Mouse (Mus musculus) heart, embryonic 15.5 days (tissue): ENCODE measurements around the gene Tmem192. TPM values are rescaled to one million over a fixed set of nuclear protein-coding genes. Genes with fewer than 3 reads are reported as not detected.

Experiments
- ATAC-seq: fragments of 200-750 bp; cut with Nextera tagmentation; replicated peaks from 2 replicates; pipeline ENCODE4 v1.8.0; 2017; ENCODE audit warnings: low read depth, moderate TSS enrichment; ENCODE audit not compliant: insufficient number of reproducible peaks, insufficient read depth, low FRiP score
- H3K27ac ChIP-seq: fragments of 300-500 bp; sonication (generic); 2 replicates; pipeline ENCODE4 v1.5.1; 2015; ENCODE audit warnings: mild to moderate bottlenecking, inconsistent platforms
- H3K27me3 ChIP-seq: fragments of 300-500 bp; sonication (generic); 2 replicates; pipeline ENCODE4 v1.6.1; 2015; ENCODE audit warnings: inconsistent platforms
- H3K36me3 ChIP-seq: fragments of 300-500 bp; sonication (generic); 2 replicates; pipeline ENCODE4 v1.6.1; 2015; ENCODE audit warnings: mild to moderate bottlenecking, inconsistent platforms
- H3K4me1 ChIP-seq: fragments of 300-500 bp; sonication (generic); replicated peaks from 2 replicates; pipeline ENCODE4 v1.6.1; 2015; ENCODE audit warnings: inconsistent platforms
- H3K4me2 ChIP-seq: fragments of 300-500 bp; sonication (generic); 2 replicates; pipeline ENCODE4 v1.6.1; 2015; ENCODE audit warnings: inconsistent platforms, mild to moderate bottlenecking, moderate library complexity
- H3K4me3 ChIP-seq: fragments of 300-500 bp; sonication (generic); 2 replicates; pipeline ENCODE4 v1.5.1; 2015; ENCODE audit warnings: mild to moderate bottlenecking, inconsistent platforms
- H3K9ac ChIP-seq: fragments of 300-500 bp; sonication (generic); 2 replicates; pipeline ENCODE4 v1.6.1; 2015; ENCODE audit warnings: mild to moderate bottlenecking, inconsistent platforms
- H3K9me3 ChIP-seq: fragments of 300-500 bp; sonication (generic); replicated peaks from 2 replicates; pipeline ENCODE4 v1.6.1; 2016; ENCODE audit warnings: inconsistent platforms
- WGBS: fragments of 180-500 bp; shearing (Covaris S2); methylation state at CpG from one replicate; pipeline ENCODE4 v1.1.7; 2015; ENCODE audit warnings: mixed read lengths; 5-methylcytosine and 5-hydroxymethylcytosine counted together
- polyA plus RNA-seq: library from polyadenylated mRNA; unstranded; fragments of >200 nt; fragmentation: Nextera tagmentation; extraction: Ambion mirVana; gene quantifications from 2 replicates; pipeline ENCODE4 v1.2.1, GENCODE M21; 2015

The Tmem192 gene
- 23.5 and 27.2 TPM in 2 replicates for polyA plus RNA-seq

DNA sequence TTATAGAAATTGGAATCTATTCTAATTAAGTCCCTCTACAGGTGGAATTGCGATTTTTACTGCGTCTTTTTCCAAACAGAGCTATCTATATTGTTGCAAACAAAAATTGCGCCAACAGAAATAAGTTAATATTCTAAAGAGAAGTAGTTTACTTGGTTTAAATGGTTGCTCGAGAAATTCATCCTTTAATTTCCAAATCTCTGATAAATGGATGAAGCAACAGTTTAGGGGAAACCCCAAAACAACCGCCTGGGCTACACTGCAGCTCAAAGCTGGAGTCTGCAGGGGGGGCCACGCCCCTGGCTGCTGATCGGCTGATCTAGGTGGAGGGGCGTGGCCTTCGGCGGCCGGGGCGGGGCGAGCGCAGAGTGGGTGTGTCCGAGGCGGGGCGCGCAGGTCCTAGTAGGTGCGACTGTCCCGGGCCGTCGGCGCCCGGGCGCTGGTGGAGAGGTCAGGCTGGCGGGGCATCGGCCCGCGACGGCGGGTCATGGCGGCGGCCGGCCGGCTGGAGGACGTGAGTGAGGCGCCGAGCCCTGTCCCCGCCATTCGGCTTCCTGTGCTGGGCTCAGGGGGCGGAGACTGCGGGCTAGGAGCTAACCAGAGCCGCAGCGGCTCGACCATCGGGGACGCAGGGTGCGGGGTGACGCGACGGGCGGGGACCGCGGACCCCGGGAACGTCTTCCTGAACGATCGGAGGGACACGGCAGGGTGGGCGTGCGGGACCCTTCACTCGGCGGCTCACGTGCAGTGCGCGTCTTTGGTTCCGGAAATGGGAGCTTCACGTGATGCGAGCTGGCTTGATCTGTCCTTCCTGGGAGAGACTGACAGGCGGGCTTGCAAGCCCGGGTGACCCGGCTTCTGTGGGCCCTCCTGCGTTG lies at the start of gene Tmem192:
Gene Tmem192, plus strand, starts transcription at position 366 of the 878 bp plus-strand sequence.
- peak within 1 kb of the TSS; percentile 94 for H3K4me3 ChIP-seq
- peak within 1 kb of the TSS; percentile 93 for H3K27ac ChIP-seq
- H3K36me3 ChIP-seq: no peaks in the 10 kb centered on the region
- H3K9ac ChIP-seq: peak within 1 kb of the TSS; percentile 77
- WGBS: 1% methylated on average over 73 of the region's 73 CpGs
- H3K4me2 ChIP-seq: peak within 1 kb of the TSS; percentile 66
- no peaks in the 10 kb centered on the region for H3K9me3 ChIP-seq
- 0 out of 2 replicates have a peak, but pooled peaks cover 3% of the 10 kb centered on the region for H3K4me1 ChIP-seq
- ATAC-seq: peak; percentile 94
- peaks cover 4% of the 10 kb centered on the region; the same call in 1 of the 2 replicates for H3K27me3 ChIP-seq

DNA sequence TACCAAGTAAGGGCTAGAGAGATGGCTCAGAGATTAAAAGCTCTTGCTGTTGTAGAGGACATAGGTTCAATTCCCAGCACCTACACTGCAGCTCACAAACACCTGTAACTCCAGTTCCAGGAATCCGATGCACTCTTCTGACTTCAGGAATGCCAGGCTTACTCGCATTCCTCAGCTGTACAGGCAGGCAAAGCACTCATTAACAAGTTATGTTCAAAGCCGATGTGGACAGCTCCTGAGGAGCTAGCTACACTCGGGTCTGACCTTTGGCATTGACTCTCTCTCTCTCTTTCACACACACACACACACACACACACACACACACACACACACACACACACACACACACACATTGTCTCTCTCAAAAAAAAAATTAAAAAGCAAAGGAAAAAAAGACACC lies 48.3 kb upstream of the Tmem192 start:
- Histone ChIP-seq H3K27me3 (no peaks in the 10 kb centered on the region), H3K9me3 (no peaks in the 10 kb centered on the region)

DNA sequence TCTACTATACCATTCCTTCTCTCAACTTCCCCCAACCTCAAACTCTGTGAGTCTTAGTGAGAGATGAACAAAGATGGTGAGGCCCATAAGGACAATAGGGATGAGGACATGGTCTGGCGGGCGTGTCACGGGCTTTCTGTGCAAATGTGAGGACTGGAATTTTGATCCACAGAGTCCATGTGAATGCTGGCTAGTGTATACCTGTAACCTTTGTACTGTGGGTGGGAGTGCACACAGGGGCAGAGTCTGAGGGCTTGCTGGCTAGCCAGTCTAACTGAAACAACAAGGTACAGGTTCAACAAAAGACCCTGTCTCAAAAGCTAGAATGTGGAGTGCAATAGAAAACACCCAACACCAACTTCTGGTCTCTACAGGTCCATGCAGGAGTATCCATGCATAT lies 46.3 kb upstream of the Tmem192 start:
- H3K4me1 ChIP-seq: no peaks in the 10 kb centered on the region
- H3K4me2 ChIP-seq: no peak overlapping the region
- no peak overlapping the region for H3K4me3 ChIP-seq
- no peaks in the 10 kb centered on the region for H3K27me3 ChIP-seq
- H3K9me3 ChIP-seq: no peaks in the 10 kb centered on the region
- H3K27ac ChIP-seq: no peak overlapping the region
- H3K36me3 ChIP-seq: no peaks in the 10 kb centered on the region
- ATAC-seq: no peak
- 87% methylated on average over 3 of the region's 3 CpGs for WGBS
- H3K9ac ChIP-seq: no peak overlapping the region

More for the DNA sequence above, 48.3 kb upstream of the Tmem192 start:
- no peak for ATAC-seq
- H3K4me3 ChIP-seq: no peak overlapping the region
- H3K4me1 ChIP-seq: no peaks in the 10 kb centered on the region
- H3K9ac ChIP-seq: no peak overlapping the region
- H3K27ac ChIP-seq: no peak overlapping the region
- no peaks in the 10 kb centered on the region for H3K36me3 ChIP-seq
- 17% methylated on average over 4 of the region's 4 CpGs for WGBS
- no peak overlapping the region for H3K4me2 ChIP-seq

DNA sequence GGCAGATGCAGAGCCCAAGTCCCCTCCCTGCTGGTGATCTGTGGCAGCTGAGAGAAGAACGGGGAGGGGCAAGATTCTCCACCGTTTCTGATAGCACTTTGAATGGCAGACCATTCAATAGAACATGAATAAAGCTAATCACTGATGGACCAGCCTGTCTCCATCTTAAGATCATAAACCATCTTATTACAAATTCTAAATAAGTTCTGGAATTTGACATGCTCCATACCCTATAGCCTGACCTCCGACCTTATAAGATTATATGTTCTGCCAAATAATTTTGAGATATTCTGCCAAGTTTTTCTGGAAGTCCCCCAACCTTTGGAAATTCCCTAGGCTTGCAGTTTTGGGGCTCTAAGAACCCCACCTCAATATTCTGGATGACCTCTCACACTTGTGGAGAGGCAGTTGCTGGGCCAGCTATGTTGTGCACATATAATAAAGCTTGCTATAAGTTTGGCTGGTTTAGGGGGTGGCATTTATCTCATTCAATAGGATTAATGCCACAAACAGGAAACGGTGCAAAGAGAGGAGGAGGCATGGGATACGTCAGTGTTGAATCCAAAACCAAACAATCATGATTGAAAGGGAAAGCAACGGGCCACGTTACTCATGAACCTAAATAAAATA lies 45.3 kb upstream of the Tmem192 start:
- Histone ChIP-seq H3K27ac (no peak overlapping the region), H3K9ac (no peak overlapping the region), H3K4me2 (no peak overlapping the region), H3K4me1 (no peaks in the 10 kb centered on the region), H3K4me3 (no peak overlapping the region), H3K36me3 (no peaks in the 10 kb centered on the region), H3K9me3 (no peaks in the 10 kb centered on the region), H3K27me3 (no peaks in the 10 kb centered on the region)
- no peak for ATAC-seq
- WGBS: 53% methylated on average over 7 of the region's 7 CpGs

DNA sequence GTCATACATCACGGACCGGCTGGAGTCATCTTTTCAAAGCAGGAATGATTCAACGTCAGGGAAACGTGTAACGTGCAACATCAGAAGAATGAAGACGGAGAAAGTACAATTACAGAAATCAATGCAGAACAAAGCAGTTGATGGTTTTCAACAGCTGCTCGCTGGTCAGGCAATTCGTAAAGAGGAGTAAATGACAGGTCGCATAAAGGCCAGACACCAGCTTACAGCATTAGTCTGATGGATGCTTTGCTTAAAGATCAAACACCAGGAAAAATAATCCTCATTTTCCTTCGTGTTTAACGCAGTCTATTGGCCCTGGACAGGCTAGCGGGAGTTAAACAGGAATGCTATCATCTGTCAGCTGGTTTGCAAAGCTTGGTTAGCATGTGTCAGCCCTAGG lies 44.8 kb upstream of the Tmem192 start:
- Histone ChIP-seq H3K4me2 (no peak overlapping the region), H3K9me3 (no peaks in the 10 kb centered on the region), H3K4me1 (no peaks in the 10 kb centered on the region), H3K27me3 (no peaks in the 10 kb centered on the region), H3K4me3 (no peak overlapping the region), H3K27ac (no peak overlapping the region), H3K9ac (no peak overlapping the region), H3K36me3 (no peaks in the 10 kb centered on the region)
- 71% methylated on average over 12 of the region's 12 CpGs for WGBS
- no peak for ATAC-seq

DNA sequence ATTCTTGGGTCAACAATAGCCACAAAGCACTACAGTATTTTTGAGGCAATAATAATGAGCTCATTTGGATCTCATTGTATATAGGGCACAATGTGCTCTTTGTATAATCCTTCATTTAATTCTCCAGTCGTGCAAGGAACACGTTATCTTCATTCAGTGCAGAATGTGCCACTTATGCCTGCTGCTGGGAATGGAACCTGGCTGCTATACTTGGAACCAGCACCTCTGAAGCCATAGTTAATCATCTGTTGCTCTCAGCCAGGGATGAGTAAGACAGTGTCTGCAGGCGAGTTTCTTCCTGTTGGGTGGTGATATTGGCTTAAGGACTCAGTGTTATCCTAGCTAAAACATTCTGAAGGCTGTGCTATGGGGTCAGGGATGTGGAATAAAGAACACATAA lies 43.2 kb upstream of the Tmem192 start:
- Histone ChIP-seq H3K27me3 (no peaks in the 10 kb centered on the region), H3K27ac (no peak overlapping the region), H3K4me1 (no peaks in the 10 kb centered on the region), H3K9ac (no peak overlapping the region), H3K36me3 (no peaks in the 10 kb centered on the region), H3K4me3 (no peak overlapping the region), H3K9me3 (no peaks in the 10 kb centered on the region), H3K4me2 (no peak overlapping the region)
- ATAC-seq: no peak
- 48% methylated on average over 3 of the region's 3 CpGs for WGBS

DNA sequence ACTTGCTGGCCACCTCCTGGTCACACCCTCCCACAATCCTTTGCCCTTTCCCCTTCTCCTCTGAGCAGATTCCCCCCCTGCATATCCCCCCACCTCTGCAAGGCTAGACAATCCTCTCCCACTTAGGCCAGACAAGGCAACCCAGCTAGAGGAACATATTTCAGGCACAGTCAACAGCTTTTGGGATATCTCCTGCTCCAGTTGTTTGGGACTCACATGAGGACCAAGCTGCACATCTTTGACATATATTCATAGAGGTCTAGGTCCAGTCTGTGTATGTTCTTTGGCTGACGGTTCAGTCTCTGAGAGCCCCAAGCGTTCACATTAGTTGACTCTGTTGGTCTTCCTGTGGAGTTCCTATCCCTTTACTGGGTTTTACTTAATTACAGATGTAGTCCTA lies 37.0 kb upstream of the Tmem192 start:
- Histone ChIP-seq H3K9ac (no peak overlapping the region), H3K36me3 (no peaks in the 10 kb centered on the region), H3K27me3 (no peaks in the 10 kb centered on the region), H3K27ac (no peak overlapping the region), H3K4me1 (no peaks in the 10 kb centered on the region), H3K4me2 (no peak overlapping the region), H3K4me3 (no peak overlapping the region), H3K9me3 (no peaks in the 10 kb centered on the region)
- WGBS: 90% methylated on average over 2 of the region's 2 CpGs
- ATAC-seq: no peak

DNA sequence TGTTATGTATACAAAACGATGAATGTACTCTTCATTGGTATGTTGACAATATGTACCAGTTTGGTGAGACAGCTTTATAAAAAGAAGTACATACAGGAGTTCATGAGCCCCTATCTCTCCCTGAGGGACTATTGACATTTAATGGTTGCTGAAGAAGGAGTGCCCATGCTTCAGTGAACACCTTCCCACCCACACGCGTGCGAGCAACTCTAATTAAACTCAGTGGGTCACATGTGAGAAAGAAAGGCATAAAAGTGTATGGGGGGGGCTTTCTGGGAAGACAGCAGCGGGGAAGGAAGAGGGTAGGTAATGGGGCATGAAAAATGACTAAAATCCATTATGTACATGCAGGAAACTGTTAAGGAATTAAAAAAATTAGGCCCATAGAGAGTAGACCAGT lies 30.2 kb upstream of the Tmem192 start:
- ATAC-seq: no peak
- no peaks in the 10 kb centered on the region for H3K27me3 ChIP-seq
- H3K9ac ChIP-seq: no peak overlapping the region
- H3K27ac ChIP-seq: no peak overlapping the region
- H3K4me3 ChIP-seq: no peak overlapping the region
- no peak overlapping the region for H3K4me2 ChIP-seq
- no peaks in the 10 kb centered on the region for H3K36me3 ChIP-seq
- H3K4me1 ChIP-seq: no peaks in the 10 kb centered on the region
- no peaks in the 10 kb centered on the region for H3K9me3 ChIP-seq
- WGBS: 89% methylated on average over 5 of the region's 5 CpGs

DNA sequence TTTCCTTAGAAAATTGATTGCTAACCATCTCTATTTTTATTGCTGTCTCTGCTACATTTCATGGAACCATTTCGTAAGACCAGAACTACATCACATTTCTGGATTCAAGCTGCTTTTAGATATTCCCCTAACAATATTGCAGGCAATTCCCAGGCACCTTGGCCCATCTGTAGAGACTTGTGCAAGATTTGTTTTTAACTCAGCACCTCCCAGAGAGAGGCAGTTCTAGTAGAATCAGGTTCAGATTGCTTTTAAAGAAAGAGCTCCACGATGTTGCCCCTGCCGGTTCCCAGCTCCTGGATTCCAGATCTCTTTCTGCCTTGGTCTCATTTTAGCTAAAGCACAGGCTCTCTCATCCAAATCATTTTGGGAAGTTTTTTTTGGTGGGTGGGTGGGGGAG lies 23.7 kb upstream of the Tmem192 start:
- H3K36me3 ChIP-seq: no peaks in the 10 kb centered on the region
- H3K9me3 ChIP-seq: no peaks in the 10 kb centered on the region
- no peaks in the 10 kb centered on the region for H3K4me1 ChIP-seq
- WGBS: 82% methylated on average over 3 of the region's 3 CpGs
- no peak for ATAC-seq
- H3K4me2 ChIP-seq: no peak overlapping the region
- H3K27ac ChIP-seq: no peak overlapping the region
- H3K27me3 ChIP-seq: no peaks in the 10 kb centered on the region
- H3K4me3 ChIP-seq: no peak overlapping the region
- H3K9ac ChIP-seq: no peak overlapping the region

DNA sequence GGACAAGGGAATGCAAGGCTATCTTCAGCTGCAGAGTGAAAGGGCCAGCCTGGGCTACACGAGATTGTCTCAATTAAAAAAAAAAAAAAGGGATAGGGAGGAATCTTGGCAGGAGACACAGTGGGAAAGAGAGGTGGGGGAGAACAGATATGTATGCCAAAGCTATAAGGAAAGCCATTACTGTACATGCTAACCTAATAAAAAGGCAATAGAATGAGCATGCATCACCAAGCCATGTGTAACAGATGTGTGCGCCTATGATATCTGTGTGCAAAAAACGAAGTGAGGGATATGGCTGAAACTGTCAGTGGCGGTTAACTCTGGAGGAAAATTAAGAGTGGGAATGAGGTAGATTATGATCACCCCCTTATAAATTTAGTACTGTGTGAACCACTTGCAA lies 21.2 kb upstream of the Tmem192 start:
- Histone ChIP-seq H3K9me3 (no peaks in the 10 kb centered on the region), H3K9ac (no peak overlapping the region), H3K27me3 (no peaks in the 10 kb centered on the region), H3K4me3 (no peak overlapping the region), H3K36me3 (no peaks in the 10 kb centered on the region), H3K4me2 (no peak overlapping the region), H3K27ac (no peak overlapping the region), H3K4me1 (no peaks in the 10 kb centered on the region)
- no peak for ATAC-seq
- WGBS: 70% methylated on average over 4 of the region's 4 CpGs

DNA sequence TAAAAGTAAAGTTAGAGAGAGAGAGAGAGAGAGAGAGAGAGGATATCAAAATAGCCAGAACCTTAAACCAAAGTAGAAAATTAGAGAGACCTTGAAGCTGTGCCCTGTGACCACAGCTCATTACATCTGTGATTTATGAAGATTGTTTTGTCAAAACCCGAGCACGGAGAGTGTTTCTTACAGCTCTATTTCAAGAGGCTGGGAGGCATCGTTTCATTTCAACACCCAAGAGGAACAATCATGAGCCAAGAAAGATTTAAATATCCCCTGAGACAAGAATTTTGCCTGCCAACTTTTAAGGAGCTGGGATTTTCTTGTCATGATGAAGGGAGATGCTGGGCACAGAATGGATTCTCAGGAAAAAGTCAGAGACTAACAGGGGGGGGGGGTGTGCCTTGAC lies 20.6 kb upstream of the Tmem192 start:
- H3K4me3 ChIP-seq: no peak overlapping the region
- H3K4me1 ChIP-seq: no peaks in the 10 kb centered on the region
- ATAC-seq: no peak
- WGBS: 39% methylated on average over 3 of the region's 3 CpGs
- no peaks in the 10 kb centered on the region for H3K27me3 ChIP-seq
- H3K27ac ChIP-seq: no peak overlapping the region
- H3K36me3 ChIP-seq: no peaks in the 10 kb centered on the region
- H3K9me3 ChIP-seq: no peaks in the 10 kb centered on the region
- no peak overlapping the region for H3K9ac ChIP-seq
- no peak overlapping the region for H3K4me2 ChIP-seq

DNA sequence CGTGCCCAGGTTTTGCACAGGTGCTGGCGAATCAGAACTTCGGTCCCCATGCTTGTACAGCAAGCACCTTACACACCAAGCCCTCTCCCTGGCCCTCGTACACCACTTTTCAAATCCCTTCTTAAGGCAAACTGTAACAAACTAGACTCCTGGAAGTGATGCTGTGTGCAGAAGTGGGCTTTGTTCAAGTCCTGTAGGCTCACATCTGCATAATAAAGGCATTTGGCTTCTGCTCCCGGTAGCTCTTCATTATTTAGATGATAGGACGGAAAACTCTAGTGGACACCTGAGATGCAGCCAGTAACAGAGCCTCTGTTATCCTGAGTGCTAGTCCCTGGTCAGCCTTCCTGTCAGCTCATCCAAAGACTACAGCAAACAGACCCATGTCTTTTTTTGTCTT lies 18.0 kb upstream of the Tmem192 start:
- ATAC-seq: no peak
- H3K27me3 ChIP-seq: no peaks in the 10 kb centered on the region

More for the DNA sequence above, 18.0 kb upstream of the Tmem192 start:
- 84% methylated on average over 6 of the region's 6 CpGs for WGBS
- Histone ChIP-seq H3K27ac (no peak overlapping the region), H3K4me3 (no peak overlapping the region), H3K4me2 (no peak overlapping the region), H3K36me3 (no peaks in the 10 kb centered on the region), H3K9ac (no peak overlapping the region), H3K9me3 (no peaks in the 10 kb centered on the region), H3K4me1 (no peaks in the 10 kb centered on the region)
